Mouse (Mus musculus) lung, embryonic 14.5 days (tissue): ENCODE data around the gene Gata2. TPM values are rescaled to one million over a fixed set of nuclear protein-coding genes. Genes with fewer than 3 reads are reported as not detected.

ENCODE experiments used
- ATAC-seq: fragments of 200-750 bp; cut with Nextera tagmentation; 2 replicates; pipeline ENCODE4 v1.8.0; 2017; ENCODE audit warnings: mild to moderate bottlenecking, moderate TSS enrichment, moderate library complexity; ENCODE audit not compliant: insufficient read depth
- DNase-seq: peaks from one replicate; pipeline ENCODE4 v3.0.0-alpha.2; 2015
- H3K27ac ChIP-seq: fragments of 300-500 bp; sonication (generic); 2 replicates; pipeline ENCODE4 v1.5.1; 2014; ENCODE audit warnings: low read depth, mild to moderate bottlenecking, moderate library complexity
- H3K27me3 ChIP-seq: fragments of 300-500 bp; sonication (generic); 2 replicates; pipeline ENCODE4 v1.6.1; 2014; ENCODE audit warnings: low read length, control low read depth; ENCODE audit not compliant: insufficient read depth
- H3K36me3 ChIP-seq: fragments of 300-500 bp; sonication (generic); 2 replicates; pipeline ENCODE4 v1.6.1; 2014; ENCODE audit warnings: control low read depth; ENCODE audit not compliant: insufficient read depth
- H3K4me1 ChIP-seq: fragments of 300-500 bp; sonication (generic); 2 replicates; pipeline ENCODE4 v1.6.1; 2014; ENCODE audit warnings: antibody characterized with exemption, control low read depth; ENCODE audit not compliant: insufficient read depth
- H3K4me2 ChIP-seq: fragments of 300-500 bp; sonication (generic); 2 replicates; pipeline ENCODE4 v1.6.1; 2014; ENCODE audit warnings: mild to moderate bottlenecking
- H3K4me3 ChIP-seq: fragments of 300-500 bp; sonication (generic); 2 replicates; pipeline ENCODE4 v1.5.1; 2014; ENCODE audit warnings: low read depth, low read length
- H3K9ac ChIP-seq: fragments of 300-500 bp; sonication (generic); 2 replicates; pipeline ENCODE4 v1.6.1; 2014
- H3K9me3 ChIP-seq: fragments of 300-500 bp; sonication (generic); 2 replicates; pipeline ENCODE4 v1.6.1; 2016; ENCODE audit warnings: low read depth, low read length, control low read depth
- CTCF ChIP-seq: IDR thresholded peaks from 2 replicates; pipeline ENCODE4 v1.5.1; 2016; ENCODE audit warnings: antibody characterized with exemption, low read depth
- WGBS: fragments of 180-500 bp; shearing (Covaris S2); extraction: QIAGEN DNeasy Blood & Tissue Kit; methylation state at CpG from one replicate; pipeline ENCODE4 v1.1.7; 2014; 5-methylcytosine and 5-hydroxymethylcytosine counted together
- polyA plus RNA-seq: library from polyadenylated mRNA; unstranded; fragments of >200 nt; fragmentation: Nextera tagmentation; extraction: Ambion mirVana; gene quantifications from 2 replicates; pipeline ENCODE4 v1.2.1, GENCODE M21; 2014

Gata2 gene
- polyA plus RNA-seq, 1 experiment from 2014 or later: 14.6 TPM

GRCm38 (mm10) chr6:88199718-88200692 lies 6.3 kb downstream of the Gata2 start:
- ATAC-seq (no peak), DNase-seq (peak; percentile 35)
- no peaks in the 10 kb centered on the region for H3K36me3 ChIP-seq
- peak overlapping the region; percentile 71 for H3K4me2 ChIP-seq
- H3K9ac ChIP-seq: peak overlapping the region; percentile 6; the same call in 1 of the 2 replicates
- 0 out of 2 replicates have a peak, but pooled peaks cover 5% of the 10 kb centered on the region for H3K4me1 ChIP-seq
- no peaks in the 10 kb centered on the region for H3K9me3 ChIP-seq
- H3K4me3 ChIP-seq: peak overlapping the region; percentile 49
- WGBS: 6% methylated on average over 50 of the region's 50 CpGs
- TF ChIP-seq CTCF: no peak
- H3K27ac ChIP-seq: no peak overlapping the region
- peaks cover 99% of the 10 kb centered on the region for H3K27me3 ChIP-seq

DNA sequence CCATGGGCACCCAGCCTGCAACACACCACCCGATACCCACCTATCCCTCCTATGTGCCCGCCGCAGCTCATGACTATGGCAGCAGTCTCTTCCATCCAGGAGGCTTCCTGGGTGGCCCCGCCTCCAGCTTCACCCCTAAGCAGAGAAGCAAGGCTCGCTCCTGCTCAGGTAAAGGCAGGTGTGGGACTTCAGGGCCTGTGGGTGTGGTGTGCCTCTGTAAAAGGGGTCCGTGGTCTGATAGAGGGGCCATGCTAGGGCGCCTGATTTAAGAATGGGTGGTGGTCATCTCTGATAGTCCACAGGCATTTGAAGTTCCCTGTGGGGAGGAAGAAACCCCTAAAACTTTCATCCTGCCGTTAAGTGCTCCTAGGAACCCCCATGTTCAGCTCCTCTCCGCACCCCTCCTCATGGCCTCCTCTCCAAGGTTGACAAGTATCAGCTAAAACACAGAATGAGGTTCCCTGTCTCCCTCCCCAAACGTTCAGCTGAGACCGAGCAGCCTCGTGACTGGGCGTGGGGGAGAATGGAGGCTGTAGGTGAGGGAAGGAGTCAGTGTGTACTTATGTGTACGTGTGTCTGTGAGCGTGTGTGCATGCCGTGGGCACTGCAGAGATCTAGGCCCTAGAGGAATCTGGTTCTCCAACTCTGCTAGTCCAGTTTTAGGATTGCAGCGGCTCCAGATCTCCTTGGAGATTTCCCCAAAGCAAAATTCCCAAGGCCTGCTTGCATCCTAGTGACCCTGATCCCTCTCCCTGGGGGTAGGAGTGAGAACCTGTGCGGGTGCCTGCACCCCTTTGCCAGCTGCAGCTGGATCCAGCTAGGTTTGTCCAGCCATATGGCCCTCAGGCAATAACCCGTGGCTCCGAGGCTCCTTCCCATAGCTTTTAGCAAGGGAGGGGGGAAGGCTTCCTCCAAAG lies 7.3 kb downstream of the Gata2 start:
- 0 out of 2 replicates have a peak, but pooled peaks cover 5% of the 10 kb centered on the region for H3K4me1 ChIP-seq

GRCm38 (mm10) chr6:88201926-88202700 lies 8.4 kb downstream of the Gata2 start:
- DNase-seq (no peak), ATAC-seq (no peak)
- H3K27ac ChIP-seq: peak overlapping the region; percentile 69; the same call in 1 of the 2 replicates
- H3K4me3 ChIP-seq: peak overlapping the region; percentile 6; the same call in 1 of the 2 replicates
- H3K4me2 ChIP-seq: peak overlapping the region; percentile 33; the same call in 1 of the 2 replicates
- no peak for TF ChIP-seq CTCF
- 22% methylated on average over 15 of the region's 15 CpGs for WGBS
- H3K27me3 ChIP-seq: peaks cover 99% of the 10 kb centered on the region
- H3K4me1 ChIP-seq: 0 out of 2 replicates have a peak, but pooled peaks cover 5% of the 10 kb centered on the region
- H3K9me3 ChIP-seq: no peaks in the 10 kb centered on the region
- no peaks in the 10 kb centered on the region for H3K36me3 ChIP-seq
- no peak overlapping the region; the same call in 1 of the 2 replicates for H3K9ac ChIP-seq

More for the DNA sequence above, 7.3 kb downstream of the Gata2 start:
- peak overlapping the region; percentile 49 for H3K4me3 ChIP-seq
- no peak for TF ChIP-seq CTCF
- ATAC-seq: no peak
- no peak overlapping the region for H3K9ac ChIP-seq
- no peak for DNase-seq
- no peaks in the 10 kb centered on the region for H3K36me3 ChIP-seq
- H3K27ac ChIP-seq: no peak overlapping the region
- peaks cover 99% of the 10 kb centered on the region for H3K27me3 ChIP-seq
- WGBS: 21% methylated on average over 20 of the region's 20 CpGs
- no peaks in the 10 kb centered on the region for H3K9me3 ChIP-seq
- peak overlapping the region; percentile 71 for H3K4me2 ChIP-seq

DNA sequence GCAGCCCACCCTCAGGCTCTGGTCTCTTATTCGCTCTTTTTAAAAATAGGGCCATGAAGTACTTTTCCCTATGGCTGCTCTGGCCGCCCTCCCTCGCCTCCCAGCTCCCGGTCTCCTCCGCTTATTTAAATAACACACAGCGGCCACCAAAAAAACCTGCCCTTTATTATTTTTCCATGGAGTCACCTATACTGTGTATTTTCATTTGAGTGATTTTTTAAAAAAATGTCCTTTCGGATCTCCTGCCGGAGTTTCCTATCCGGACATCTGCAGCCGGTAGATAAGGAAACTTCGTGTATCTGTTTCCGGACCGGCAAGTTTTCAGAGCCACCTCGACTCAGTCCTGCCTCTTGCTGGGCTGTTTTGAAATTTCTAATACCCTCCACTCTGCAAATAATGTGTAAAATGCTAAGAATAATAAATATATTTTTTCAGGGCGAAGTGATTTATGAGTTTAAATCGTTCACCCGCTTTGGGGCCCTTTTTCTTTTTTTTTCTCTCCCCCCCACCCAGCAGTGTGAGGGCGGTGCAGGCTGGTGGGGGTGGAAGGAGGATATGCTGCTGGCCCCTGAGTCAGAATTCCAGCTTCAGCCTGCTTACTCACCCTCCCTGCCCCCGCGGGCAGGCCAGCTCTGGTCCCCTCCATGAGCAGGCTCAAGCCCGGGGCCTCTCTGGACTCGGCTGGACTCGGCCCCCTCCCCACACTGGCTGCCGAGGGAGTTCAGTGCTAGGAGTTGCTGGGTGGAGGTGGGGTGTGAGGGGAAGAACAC lies 9.4 kb downstream of the Gata2 start:
- 2% methylated on average over 24 of the region's 24 CpGs for WGBS
- peaks cover 93% of the 10 kb centered on the region for H3K27me3 ChIP-seq
- 0 out of 2 replicates have a peak overlapping the region, but pooled peaks have one; percentile 4 for H3K4me3 ChIP-seq
- ATAC-seq: peak; percentile 38; the same call in 1 of the 2 replicates
- no peaks in the 10 kb centered on the region for H3K36me3 ChIP-seq
- peak overlapping the region; percentile 69; the same call in 1 of the 2 replicates for H3K27ac ChIP-seq
- 0 out of 2 replicates have a peak, but pooled peaks cover 2% of the 10 kb centered on the region for H3K4me1 ChIP-seq
- H3K4me2 ChIP-seq: peak overlapping the region; percentile 33
- peak; percentile 81 for DNase-seq
- H3K9me3 ChIP-seq: no peaks in the 10 kb centered on the region
- H3K9ac ChIP-seq: no peak overlapping the region
- no peak for TF ChIP-seq CTCF

DNA sequence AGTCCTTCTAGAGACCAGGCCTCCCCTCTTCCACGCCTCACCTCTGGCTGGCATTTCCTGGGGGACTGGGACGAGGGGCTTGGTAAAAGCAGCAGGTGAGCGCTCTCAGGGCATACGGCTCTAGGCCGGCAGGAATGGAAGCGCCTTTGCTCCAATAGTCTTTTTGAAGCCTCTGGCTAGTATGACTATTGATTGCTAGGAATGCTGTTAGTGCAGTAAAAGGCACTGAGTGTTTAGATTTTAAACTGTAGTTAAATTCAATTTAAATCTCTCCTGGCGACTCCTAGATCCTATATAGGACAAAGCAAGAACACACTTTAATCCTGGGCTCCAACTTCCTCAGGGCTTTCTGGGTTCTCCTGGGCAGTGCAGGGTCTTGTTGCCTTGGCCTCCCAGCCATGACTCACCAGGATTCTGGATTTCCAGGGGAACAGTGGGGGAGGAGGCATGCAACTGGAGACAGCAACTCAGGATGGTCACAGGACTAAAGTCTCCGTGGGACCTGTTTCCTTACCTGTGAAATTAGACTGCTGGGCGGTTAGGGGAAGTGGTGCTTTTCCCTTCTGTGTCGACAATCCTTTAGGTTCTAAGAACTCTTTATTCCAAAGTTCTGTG lies 10.2 kb downstream of the Gata2 start:
- peak overlapping the region; percentile 33; the same call in 1 of the 2 replicates for H3K4me2 ChIP-seq
- H3K27me3 ChIP-seq: peaks cover 85% of the 10 kb centered on the region
- no peak overlapping the region for H3K4me3 ChIP-seq
- H3K9me3 ChIP-seq: no peaks in the 10 kb centered on the region
- H3K4me1 ChIP-seq: no peaks in the 10 kb centered on the region
- DNase-seq: no peak
- peak overlapping the region; percentile 40; the same call in 1 of the 2 replicates for H3K27ac ChIP-seq
- no peak for TF ChIP-seq CTCF
- no peaks in the 10 kb centered on the region for H3K36me3 ChIP-seq
- no peak overlapping the region for H3K9ac ChIP-seq
- ATAC-seq: no peak
- 15% methylated on average over 10 of the region's 10 CpGs for WGBS
